Mouse (Mus musculus) cerebellum, postnatal 14 days (tissue): ENCODE data around the gene Mgat2.

Experiments
- DNase-seq, 2 experiments: peaks; one replicate each; pipeline ENCODE4 v3.0.0; 2021; ENCODE audit warnings: mixed read lengths in 2 of 2

The Mgat2 gene

DNA sequence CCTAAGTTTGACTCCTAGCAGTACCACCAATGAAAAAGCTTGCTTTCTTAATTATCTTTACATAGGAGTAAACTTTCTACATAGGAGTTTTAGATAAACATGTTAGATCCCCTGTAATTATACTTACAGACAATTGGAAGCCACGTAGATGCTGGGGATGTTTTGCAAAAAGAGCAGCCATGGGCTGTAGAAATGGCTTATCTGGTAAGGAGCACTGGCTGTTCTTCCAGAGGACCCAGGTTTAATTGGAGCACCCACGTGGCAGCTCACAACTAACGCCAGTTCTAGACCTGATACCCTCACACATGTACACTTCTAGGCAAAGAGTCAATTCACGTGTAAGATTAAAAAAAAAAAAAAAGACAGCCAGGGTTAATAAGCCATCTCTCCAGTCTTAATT, 2.2 kb upstream of the Mgat2 start:
- no peak for DNase-seq

DNA sequence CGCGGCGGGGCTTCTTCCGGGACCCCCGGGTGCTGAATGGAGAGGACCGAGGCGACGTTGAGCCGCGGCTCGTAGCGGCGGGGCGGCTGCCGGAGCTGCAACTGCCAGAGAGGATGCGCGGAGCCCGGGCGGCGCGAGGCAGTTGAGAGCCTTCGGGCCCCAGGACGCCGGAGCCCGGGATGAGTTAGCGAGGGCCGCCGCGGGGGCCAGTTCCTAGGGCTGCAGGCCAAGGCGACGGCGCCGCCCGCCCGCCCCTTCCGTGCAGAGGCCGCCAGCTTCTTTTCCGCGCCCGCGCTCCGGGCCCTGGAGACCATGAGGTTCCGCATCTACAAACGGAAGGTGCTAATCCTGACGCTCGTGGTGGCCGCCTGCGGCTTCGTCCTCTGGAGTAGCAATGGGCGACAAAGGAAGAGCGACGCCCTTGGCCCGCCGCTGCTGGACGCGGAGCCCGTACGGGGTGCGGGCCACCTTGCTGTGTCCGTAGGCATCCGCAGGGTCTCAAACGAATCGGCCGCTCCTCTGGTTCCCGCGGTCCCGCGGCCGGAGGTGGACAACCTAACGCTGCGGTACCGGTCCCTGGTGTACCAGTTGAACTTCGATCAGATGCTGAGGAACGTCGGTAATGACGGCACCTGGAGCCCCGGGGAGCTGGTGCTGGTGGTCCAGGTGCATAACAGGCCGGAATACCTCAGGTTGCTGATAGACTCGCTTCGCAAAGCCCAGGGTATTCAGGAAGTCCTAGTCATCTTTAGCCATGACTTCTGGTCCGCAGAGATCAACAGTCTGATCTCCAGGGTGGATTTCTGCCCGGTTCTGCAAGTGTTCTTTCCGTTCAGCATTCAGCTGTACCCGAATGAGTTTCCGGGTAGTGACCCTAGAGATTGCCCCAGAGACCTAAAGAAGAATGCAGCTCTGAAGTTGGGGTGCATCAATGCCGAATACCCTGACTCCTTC, 662 bp downstream of the Mgat2 start:
- peak; percentile 69 to 74 for DNase-seq

DNA sequence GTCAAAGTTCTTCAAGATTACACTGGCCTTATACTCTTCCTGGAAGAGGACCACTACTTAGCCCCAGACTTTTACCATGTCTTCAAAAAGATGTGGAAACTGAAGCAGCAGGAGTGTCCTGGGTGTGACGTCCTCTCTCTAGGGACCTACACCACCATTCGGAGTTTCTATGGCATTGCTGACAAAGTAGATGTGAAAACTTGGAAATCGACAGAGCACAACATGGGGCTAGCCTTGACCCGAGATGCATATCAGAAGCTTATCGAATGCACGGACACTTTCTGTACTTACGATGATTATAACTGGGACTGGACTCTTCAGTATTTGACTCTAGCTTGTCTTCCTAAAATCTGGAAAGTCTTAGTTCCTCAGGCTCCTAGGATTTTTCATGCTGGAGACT, 1.4 kb downstream of the Mgat2 start:
- DNase-seq: no peak

DNA sequence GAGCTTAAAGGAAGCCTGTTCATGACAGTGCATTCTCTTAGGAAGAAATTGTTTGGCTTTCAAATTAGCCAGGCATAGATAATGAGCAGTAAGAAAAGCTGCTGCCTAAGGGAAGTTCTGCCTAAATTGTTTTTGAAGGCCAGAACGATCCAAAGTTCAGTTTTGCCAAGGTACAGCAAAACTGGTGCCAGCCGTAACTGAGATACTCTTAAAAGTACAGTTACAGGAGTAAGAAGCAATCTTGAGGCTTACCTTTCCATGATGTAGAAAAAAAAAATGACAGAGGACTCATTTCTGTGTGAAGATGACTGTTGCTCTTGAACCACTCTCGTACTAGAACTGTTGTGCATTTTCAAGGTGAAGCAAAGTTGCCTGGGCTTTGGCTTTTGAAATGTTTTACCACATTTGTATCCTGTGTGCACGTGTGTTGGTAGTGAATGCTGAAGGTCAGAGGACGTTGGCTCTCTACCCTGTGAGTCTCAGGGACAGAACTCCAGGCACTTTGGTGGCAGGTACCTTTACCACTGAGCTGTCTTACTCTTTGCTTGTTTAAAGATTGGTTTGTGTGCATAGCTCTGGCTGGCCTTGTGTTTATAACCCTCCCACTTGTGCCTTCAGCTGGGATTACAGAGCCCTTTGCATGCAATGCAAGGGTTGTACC, 3.0 kb downstream of the Mgat2 start:
- DNase-seq: no peak

DNA sequence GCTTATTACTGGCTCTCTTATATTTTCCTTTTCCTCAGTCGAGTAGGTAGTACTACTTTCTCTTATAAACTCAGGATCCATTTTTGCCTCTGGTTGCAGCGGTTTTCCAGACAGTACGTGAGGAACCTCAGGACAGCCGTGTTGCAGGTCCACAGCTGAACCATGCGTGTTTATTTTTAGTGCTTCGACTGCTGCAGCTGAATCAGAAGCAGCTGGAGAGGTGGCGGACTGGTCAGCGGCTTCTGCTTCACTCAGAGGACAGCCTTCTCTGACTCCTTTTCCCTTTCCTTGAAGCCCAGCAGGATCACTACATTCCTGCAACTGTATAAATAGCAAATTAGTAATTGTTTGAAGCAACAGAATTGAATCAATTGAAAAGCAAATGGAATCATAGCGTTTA, 6.1 kb downstream of the Mgat2 start:
- DNase-seq: no peak

DNA sequence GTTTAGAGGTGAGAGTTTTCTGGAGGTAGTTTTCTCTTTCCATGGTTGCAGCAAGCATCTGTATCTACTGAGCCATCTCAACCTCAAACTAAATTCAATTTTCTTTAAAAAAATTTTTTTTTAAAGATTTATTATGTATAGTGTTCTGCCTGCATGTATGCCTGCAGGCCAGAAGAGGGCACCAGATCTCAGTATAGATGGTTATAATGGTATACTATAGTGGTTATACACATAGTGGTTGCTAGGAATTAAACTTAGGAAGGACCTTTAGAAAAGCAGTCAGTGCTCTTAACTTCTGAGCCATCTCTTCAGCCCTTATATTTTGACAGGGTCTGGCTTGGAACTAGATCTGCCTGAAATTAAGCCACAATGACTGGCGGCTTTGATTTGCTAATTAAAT, 6.6 kb downstream of the Mgat2 start:
- peak in 1 of 2 experiments; percentile 24 for DNase-seq

DNA sequence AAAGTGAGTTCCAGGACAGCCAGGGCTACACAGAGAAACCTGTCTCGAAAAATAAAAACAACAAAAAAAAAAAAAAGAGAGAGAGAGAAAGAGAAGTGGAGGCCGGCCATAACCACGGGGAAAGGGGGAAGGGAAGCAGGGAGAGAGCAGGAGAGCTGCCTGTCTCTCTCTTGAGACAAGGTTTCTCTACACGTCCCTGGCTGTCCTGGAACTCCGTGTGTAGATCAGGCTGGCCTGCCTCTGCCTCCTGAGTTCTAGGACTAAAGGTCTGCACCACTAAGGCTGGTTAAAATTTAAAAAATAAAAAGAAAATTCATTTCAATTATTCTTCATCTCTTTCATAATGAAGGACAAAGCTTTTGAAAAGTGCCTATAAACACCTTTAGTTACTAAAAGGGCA, 7.4 kb downstream of the Mgat2 start:
- DNase-seq: no peak

DNA sequence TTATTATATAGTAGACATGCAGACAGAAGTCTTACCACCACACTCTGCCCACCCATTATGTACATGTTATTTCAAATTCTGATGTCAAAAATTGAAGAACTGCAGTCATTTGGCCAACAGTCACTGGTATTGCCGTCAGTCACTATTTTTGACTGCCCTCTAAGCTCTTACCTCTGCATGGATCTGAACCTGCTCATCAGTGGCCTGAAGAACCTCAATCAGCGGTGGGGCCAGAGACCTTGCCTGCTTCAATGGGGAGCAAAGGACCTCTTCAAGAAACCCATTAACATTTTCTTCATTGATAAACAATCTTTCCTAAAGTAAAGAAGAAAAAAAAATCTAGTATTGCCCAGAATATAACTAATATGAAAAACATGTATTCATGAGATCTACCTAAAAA, 8.7 kb downstream of the Mgat2 start:
- DNase-seq: no peak

DNA sequence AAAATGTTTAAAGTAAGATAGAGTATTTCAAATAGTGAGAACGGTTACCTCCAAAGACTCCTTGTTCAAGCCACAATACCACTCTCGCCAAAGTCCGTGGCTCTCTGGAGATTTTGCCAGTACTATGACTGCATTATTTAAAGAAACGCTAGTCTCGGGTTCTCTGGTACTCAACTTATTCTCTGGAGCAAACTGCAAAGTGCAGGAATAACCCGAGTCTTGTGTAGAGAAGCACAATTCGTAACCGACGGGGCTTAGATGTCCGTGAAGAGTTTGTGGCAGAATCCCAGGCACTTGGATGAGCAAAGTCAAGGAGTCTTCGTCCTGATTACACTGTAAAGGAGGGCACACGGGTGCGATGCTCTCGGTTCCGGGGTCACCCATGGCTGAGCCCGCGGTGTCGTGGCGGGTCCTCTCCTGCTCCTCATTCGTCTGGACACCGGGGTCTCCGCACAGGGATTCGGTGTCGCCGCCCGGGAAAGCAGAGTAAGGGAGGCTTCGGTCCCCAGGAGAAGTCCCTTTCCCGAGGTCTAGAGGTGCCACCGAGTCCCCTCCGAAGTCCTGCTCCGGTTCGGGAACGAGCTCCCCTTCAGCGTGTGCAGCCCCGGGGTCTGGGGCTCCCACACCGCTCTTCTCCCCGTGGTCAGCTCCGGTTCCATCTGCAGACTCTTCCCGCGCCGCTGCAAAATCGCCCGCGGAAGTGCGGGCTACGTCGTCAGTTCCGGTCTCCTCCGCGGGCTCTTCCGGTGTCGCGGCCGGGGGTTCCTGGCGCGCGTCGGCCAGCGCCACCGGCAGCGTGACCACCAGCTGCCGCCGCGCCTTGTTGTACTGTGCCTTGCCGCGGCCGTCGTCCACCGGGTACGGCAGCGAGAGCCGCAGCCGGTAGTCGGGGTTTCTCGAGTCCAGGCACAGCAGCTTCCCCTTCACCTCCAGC, 12.8 kb downstream of the Mgat2 start, which contains the start of gene Gm49383:
Gene Gm49383, minus strand, starts transcription at position 661 of the 934 bp plus-strand sequence.
- peak; percentile 77 to 80 for DNase-seq

DNA sequence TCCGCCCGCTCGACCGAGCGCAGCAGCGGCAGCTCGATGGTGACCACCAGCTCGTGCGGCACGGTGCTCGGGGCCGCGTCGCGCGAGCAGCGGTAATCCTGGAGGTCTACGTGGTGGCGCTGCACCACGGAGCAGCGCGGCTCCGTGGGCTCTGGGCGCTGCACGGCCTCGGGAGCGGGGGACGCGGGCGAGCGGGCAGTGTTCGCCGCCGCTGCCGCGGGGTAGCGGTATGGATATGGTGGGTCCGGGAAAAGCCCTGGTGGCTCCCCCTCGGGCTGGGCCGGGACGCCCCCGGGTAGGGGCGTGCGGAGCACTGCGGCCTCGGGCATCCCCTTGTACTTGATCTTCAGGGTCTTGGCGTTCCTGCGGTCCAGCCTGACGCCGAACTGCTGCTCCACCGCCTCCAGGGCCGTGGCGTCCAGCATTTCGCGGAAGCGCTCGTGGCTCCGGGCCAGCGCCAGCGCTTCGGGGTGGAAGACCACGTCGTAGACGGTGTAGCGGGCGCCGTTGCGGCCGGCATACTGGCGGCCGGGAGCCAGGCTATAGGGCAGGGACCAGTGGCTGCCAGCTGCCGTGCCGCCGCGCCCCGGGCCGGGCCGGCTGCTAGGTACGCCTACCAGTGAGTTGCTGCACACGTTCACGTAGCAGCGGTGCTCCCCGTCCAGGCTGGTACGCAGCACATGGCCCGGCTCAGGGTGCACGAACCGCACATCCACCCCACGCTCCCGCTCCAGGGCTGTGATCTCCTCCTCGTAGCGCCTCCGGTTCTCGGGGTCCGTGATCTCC, 13.6 kb downstream of the Mgat2 start:
- DNase-seq: peak; percentile 71 to 77

DNA sequence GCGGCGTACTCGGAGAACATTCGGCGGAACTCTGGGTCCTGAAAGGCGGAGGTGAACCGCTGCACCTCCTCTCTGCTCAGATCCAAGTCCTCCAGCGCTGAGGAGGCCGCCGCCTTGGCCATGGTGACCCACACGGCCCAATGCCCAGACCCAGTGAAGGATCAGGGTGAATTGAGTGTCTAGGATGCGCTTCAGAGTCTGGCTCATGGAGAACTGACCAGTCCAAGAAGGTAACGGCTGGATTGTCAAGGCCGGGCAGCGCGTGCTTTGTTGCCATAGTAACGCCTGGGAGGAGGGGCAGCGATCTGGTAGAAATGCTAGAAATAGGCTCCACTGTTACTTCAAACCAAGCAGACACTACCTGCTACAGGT, 14.2 kb downstream of the Mgat2 start, which contains the start of gene Dnaaf2:
Gene Dnaaf2, minus strand, starts transcription at position 266 of the 372 bp plus-strand sequence.
- peak; percentile 77 to 83 for DNase-seq

DNA sequence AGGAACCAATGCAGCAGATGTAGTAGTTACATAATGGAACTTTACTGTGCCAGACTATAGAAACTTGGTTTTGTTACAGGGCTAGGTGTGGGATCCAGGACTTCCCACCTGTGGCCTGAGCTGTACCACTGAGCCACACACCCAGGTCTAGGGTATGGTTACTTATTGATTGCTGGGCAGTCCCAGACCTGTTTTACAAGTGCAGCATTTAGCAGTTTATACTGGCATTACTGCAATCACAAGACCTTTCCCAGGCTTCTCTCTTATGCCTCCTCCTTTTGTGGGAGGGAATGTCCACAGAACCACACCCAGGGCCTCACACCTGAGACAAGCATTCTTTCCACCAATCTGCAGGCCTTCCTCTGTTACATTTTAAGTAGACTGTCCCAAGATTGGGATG, 15.0 kb downstream of the Mgat2 start:
- no peak for DNase-seq

DNA sequence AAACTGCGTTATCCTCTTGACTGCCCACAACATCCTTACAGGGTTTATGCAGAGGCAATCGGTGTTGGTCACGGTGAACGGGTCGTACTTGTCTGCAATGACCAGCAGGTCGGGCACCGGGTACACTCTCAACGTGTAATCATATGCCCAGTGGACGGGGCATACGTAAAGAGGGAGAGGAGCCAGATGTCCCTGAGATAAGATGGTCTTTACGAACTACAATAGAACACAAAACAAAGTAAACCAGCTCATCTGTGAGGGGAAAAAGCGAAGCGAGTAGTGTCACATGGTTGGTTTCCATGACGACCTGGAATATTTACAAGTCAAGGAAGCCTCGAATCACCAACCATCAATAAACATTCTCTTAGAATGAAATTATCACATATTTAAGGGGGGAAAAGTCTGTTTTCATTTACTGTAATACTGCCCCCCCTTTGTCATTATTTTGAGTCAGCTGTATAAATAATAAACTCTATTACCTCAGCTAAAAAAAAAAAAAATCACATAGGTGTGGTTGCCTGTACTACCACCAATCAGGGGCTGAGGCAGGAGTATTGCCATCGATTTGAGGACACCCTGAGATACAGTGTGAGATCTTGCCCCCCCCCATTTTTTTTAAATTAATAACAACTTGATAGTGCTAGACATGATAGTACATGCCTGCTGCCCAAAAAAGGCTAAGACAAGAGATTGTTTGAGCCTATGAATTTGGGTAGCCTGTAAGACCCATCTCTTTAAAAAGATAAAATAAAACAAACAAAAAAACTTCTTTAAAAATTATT, 20.3 kb downstream of the Mgat2 start, which contains the start of gene Gm49384:
Gene Gm49384, minus strand, starts transcription at position 216 of the 782 bp plus-strand sequence.
- no peak for DNase-seq

DNA sequence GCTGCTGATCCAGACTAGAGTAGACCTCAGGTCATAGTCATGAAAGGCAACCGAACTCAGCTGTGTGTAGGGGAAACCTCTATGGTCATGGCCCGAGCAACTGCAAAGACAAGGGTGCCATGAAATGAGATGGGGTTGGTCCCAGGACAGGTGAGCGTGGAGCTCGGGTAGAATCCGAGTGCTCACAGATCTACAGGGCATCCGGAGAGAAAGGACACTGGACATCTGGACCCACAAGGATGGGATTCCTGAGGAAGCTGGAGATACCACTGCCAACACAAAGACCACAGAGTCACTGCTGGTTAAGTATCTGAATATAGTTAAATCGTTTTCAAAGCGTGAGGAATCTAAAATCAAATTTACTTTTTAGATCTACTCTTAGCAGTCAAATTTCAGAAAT, 23.4 kb downstream of the Mgat2 start:
- no peak for DNase-seq

DNA sequence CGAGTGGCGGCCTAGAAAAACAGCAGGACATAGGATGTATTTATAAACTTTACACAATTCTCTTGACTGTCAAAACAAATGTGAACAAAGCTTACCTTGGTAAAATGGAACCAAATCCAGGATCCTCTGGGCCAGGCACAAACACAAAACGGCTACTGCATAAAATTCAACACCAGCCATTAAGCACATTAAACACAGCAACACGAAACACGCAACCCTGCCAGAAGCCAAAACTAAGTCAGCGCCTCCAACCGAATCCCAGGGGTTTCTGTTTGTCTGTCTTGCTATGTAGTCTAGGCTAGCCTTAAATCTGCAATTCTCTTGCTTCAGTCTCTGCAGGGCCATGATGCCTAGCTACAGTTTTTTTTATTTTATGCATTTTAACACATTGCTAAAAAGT, 24.0 kb downstream of the Mgat2 start:
- DNase-seq: no peak

DNA sequence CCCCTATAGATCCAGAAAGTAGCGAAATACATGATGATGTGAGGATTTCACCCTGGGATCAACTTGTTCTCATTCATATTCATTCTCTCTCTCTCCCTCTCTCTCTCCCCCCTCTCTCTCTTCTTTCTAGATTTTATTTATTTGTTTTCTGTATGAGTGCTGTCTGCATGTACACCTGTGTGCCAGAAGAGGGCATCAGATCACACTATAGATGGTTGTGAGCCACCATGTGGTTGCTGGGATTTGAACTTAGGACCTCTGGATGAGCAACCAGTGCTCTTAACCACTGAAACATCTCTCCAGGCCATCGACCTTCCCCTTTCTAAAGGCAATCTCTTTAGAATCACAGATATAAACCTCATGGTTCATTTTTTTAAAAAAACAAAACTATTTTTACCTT, 24.6 kb downstream of the Mgat2 start:
- DNase-seq: no peak

DNA sequence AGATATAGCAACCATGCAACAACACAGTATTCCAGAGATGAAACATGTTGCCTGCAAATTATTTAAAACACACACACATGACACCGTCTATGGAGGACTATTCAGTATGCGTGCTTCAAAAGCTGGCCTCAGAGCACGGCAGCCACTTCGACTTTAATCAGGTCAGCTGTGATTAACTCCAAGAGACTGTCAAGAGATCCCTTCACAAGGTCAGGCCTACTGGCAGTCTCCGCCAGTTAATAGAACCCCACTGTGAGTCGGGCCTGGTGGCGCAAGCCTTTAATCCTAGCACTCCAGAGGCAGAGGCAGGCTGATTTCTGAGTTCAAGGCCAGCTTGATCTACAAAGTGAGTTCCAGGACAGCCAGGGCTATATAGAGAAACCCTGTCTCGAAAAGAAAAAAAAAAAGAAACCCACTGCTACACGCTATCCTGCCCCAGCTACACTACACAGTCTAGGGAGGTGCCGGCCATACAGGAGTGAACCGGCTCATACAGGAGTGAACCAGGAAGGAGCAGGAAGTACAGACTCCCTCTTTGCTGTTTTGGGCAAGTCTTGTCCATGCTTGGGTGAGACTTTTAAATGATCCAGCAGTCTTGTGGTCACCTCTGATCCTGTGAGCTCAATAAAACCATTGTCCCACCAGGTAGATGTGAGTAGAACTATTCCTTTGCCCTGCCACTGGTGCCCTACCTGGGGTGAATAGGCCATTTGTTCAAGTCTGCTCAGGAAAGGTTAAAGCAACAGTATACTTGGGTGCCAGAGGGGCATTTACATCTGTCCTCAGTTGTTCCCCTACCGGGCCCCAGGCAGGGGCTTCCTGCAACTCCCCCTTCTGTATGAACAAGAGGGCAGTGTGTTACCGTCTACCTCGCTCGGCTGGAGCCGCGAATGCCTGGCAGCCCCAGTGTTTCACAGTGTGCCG, 26.4 kb downstream of the Mgat2 start:
- no peak for DNase-seq

DNA sequence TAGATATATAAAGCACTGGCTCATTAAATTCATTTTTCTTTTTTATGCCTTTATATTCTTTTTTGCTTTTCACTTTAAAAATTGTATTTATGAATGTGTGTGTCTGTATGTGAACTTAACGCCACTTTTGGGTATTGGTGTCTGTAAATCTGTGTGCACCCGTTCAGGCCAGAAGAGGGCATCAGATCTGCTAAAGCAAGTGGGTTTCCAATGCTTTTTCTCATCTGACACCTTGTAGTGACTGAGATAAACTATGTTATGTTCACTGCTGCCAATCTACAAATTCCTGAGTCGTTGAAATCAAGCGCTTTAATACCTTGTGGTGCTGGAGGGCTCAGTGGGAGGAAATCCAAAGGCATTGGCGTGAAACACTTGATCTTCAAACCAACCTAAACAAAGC, 27.1 kb downstream of the Mgat2 start:
- DNase-seq: peak; percentile 24 to 34

DNA sequence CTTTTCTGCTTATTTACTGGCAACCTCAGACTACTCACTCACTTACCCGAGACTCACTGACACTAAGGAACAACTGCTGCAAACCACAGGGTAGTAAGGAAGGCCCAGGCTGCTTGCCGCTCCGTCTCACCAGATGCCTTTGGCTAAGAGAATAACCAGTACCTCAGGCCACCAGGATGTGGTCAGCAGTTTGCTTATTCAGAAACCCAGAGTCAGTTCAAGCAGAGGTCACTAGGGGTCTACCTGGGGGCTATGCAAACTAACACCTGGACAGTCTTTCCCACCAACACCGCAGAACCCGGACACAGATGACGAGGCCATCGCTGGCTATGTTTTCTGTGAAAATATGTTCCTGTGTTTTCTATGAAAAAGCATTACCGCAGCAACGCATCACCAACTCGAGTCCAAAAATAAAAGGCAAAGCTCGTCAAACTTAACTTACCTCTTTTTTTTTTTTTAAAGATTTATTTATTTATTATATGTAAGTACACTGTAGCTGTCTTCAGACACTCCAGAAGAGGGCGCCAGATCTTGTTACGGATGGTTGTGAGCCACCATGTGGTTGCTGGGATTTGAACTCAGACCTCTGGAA, 29.3 kb downstream of the Mgat2 start:
- DNase-seq: no peak

DNA sequence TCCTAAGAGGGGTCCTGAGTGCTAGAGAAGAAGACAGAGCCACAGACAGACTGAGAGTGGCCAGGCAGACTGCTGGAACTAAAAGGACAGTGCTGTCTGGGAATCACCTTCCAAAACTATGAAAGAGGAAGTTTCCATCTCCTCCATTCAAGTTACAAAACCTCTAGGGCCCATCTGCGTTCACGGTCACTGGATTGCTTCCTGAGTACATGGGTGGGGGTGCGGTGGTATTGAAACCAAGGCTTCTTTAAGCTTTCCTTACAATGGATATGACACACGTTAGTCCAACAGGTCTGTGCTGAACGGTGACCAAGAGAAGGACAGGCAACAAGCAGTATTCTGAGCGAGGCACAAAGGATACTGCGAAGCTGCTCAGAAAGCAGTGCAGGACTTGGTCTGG, 30.4 kb downstream of the Mgat2 start:
- DNase-seq: no peak
